Mouse (Mus musculus): Measurements from ENCODE around the gene Taar7f. TPM values are rescaled to one million over a fixed set of nuclear protein-coding genes. Genes with fewer than 3 reads are reported as not detected.
"Not testable (repeated sequence)": the region's sequence is repeated elsewhere in the genome, so short reads cannot be mapped to it uniquely, and the experiment has no call there.

The Taar7f gene
- not detected in 2 replicates for polyA plus RNA-seq (2015; fragmentation: Nextera tagmentation; extraction: Ambion mirVana)

- Histone ChIP-seq H3K27me3 (replicated peaks) (no peaks in the 10 kb centered on the region), H3K36me3 (replicated peaks) (no peaks in the 10 kb centered on the region), H3K9me3 (no peaks in the 10 kb centered on the region), H3K9ac (no peak within 1 kb of the TSS), H3K4me3 (no peak within 1 kb of the TSS), H3K27ac (no peak within 1 kb of the TSS), H3K4me2 (no peak within 1 kb of the TSS), H3K4me1 (no peaks in the 10 kb centered on the region)
- no peak for ATAC-seq (replicated peaks)
Measured at GRCm38 (mm10) chr10:24049210-24049609, at the start of gene Taar7f. TSS of gene Taar7f (plus strand) at chr10:24049510.

- Histone ChIP-seq H3K4me2 (no peak within 1 kb of the TSS), H3K4me3 (no peak within 1 kb of the TSS), H3K27ac (no peak within 1 kb of the TSS), H3K36me3 (replicated peaks) (no peaks in the 10 kb centered on the region), H3K9me3 (no peaks in the 10 kb centered on the region), H3K4me1 (no peaks in the 10 kb centered on the region), H3K9ac (no peak within 1 kb of the TSS), H3K27me3 (replicated peaks) (no peaks in the 10 kb centered on the region)
- ATAC-seq (replicated peaks): no peak
- WGBS: 86% methylated on average over 1 of the region's 1 CpGs
Measured at GRCm38 (mm10) chr10:23999639-24000038, 49.7 kb upstream of the Taar7f start, which contains the start of gene Taar7b. TSS of gene Taar7b (plus strand) at chr10:23999939.

GRCm38 (mm10) chr10:24006442-24006841, 42.9 kb upstream of the Taar7f start:
- H3K27me3 ChIP-seq (replicated peaks): no peaks in the 10 kb centered on the region
- no peak overlapping the region for H3K4me2 ChIP-seq
- no peaks in the 10 kb centered on the region for H3K36me3 ChIP-seq (replicated peaks)
- H3K9ac ChIP-seq: no peak overlapping the region
- no peak overlapping the region for H3K27ac ChIP-seq
- H3K4me3 ChIP-seq: no peak overlapping the region
- no peaks in the 10 kb centered on the region for H3K9me3 ChIP-seq
- H3K4me1 ChIP-seq: no peaks in the 10 kb centered on the region
- no peak for ATAC-seq (replicated peaks)
- WGBS: 80% methylated on average over 1 of the region's 1 CpGs

GRCm38 (mm10) chr10:24007034-24007433, 42.3 kb upstream of the Taar7f start:
- H3K4me3 ChIP-seq: no peak overlapping the region
- no peak overlapping the region for H3K27ac ChIP-seq
- H3K36me3 ChIP-seq (replicated peaks): no peaks in the 10 kb centered on the region
- H3K4me1 ChIP-seq: no peaks in the 10 kb centered on the region
- 59% methylated on average over 2 of the region's 2 CpGs for WGBS
- no peak overlapping the region for H3K9ac ChIP-seq
- no peak overlapping the region for H3K4me2 ChIP-seq
- no peaks in the 10 kb centered on the region for H3K9me3 ChIP-seq
- ATAC-seq (replicated peaks): no peak
- H3K27me3 ChIP-seq (replicated peaks): no peaks in the 10 kb centered on the region

GRCm38 (mm10) chr10:24008143-24008542, 41.2 kb upstream of the Taar7f start:
- H3K9me3 ChIP-seq: no peaks in the 10 kb centered on the region
- H3K36me3 ChIP-seq (replicated peaks): no peaks in the 10 kb centered on the region
- no peak overlapping the region for H3K9ac ChIP-seq
- H3K4me1 ChIP-seq: no peaks in the 10 kb centered on the region
- H3K4me2 ChIP-seq: no peak overlapping the region
- H3K4me3 ChIP-seq: no peak overlapping the region
- no peaks in the 10 kb centered on the region for H3K27me3 ChIP-seq (replicated peaks)
- WGBS: 90% methylated on average over 1 of the region's 1 CpGs
- no peak for ATAC-seq (replicated peaks)
- no peak overlapping the region for H3K27ac ChIP-seq

GRCm38 (mm10) chr10:24026922-24027321, 22.4 kb upstream of the Taar7f start, which contains the start of gene Taar7d:
TSS of gene Taar7d (plus strand) at chr10:24027222.
- Histone ChIP-seq H3K9ac (no peak within 1 kb of the TSS), H3K9me3 (no peaks in the 10 kb centered on the region), H3K4me3 (no peak within 1 kb of the TSS), H3K36me3 (replicated peaks) (no peaks in the 10 kb centered on the region), H3K4me1 (no peaks in the 10 kb centered on the region), H3K27me3 (replicated peaks) (no peaks in the 10 kb centered on the region), H3K27ac (no peak within 1 kb of the TSS), H3K4me2 (no peak within 1 kb of the TSS)
- no peak for ATAC-seq (replicated peaks)

GRCm38 (mm10) chr10:24031347-24031746, 18.0 kb upstream of the Taar7f start:
- Histone ChIP-seq H3K27me3 (replicated peaks) (no peaks in the 10 kb centered on the region), H3K9ac (no peak overlapping the region), H3K4me1 (no peaks in the 10 kb centered on the region), H3K9me3 (no peaks in the 10 kb centered on the region), H3K4me3 (no peak overlapping the region), H3K36me3 (replicated peaks) (no peaks in the 10 kb centered on the region), H3K27ac (no peak overlapping the region), H3K4me2 (no peak overlapping the region)
- ATAC-seq (replicated peaks): no peak

GRCm38 (mm10) chr10:24037314-24037713, 12.0 kb upstream of the Taar7f start, which contains the start of gene Taar7e:
TSS of gene Taar7e (plus strand) at chr10:24037614.
- WGBS: 90% methylated on average over 2 of the region's 2 CpGs
- Histone ChIP-seq H3K4me1 (no peaks in the 10 kb centered on the region), H3K4me3 (no peak within 1 kb of the TSS), H3K36me3 (replicated peaks) (no peaks in the 10 kb centered on the region), H3K9ac (no peak within 1 kb of the TSS), H3K27me3 (replicated peaks) (no peaks in the 10 kb centered on the region), H3K4me2 (no peak within 1 kb of the TSS), H3K9me3 (no peaks in the 10 kb centered on the region), H3K27ac (no peak within 1 kb of the TSS)
- ATAC-seq (replicated peaks): no peak

- no peak for ATAC-seq (replicated peaks)
- no peaks in the 10 kb centered on the region for H3K9me3 ChIP-seq
- H3K4me2 ChIP-seq: no peak overlapping the region
- no peak overlapping the region for H3K9ac ChIP-seq
- H3K36me3 ChIP-seq (replicated peaks): no peaks in the 10 kb centered on the region
- H3K27me3 ChIP-seq (replicated peaks): no peaks in the 10 kb centered on the region
- H3K4me1 ChIP-seq: no peaks in the 10 kb centered on the region
- WGBS: 75% methylated on average over 2 of the region's 2 CpGs
- no peak overlapping the region for H3K4me3 ChIP-seq
- H3K27ac ChIP-seq: no peak overlapping the region
Measured at GRCm38 (mm10) chr10:24040120-24040869, 9.0 kb upstream of the Taar7f start.

- Histone ChIP-seq H3K27me3 (replicated peaks) (no peaks in the 10 kb centered on the region), H3K4me2 (no peak overlapping the region), H3K4me1 (no peaks in the 10 kb centered on the region), H3K9ac (no peak overlapping the region), H3K36me3 (replicated peaks) (no peaks in the 10 kb centered on the region), H3K27ac (no peak overlapping the region), H3K4me3 (no peak overlapping the region), H3K9me3 (no peaks in the 10 kb centered on the region)
- 69% methylated on average over 5 of the region's 5 CpGs for WGBS
- ATAC-seq (replicated peaks): no peak
Measured at GRCm38 (mm10) chr10:24052039-24052438, 2.7 kb downstream of the Taar7f start.

- no peak overlapping the region for H3K4me3 ChIP-seq
- no peaks in the 10 kb centered on the region for H3K27me3 ChIP-seq (replicated peaks)
- no peak overlapping the region for H3K9ac ChIP-seq
- H3K4me2 ChIP-seq: no peak overlapping the region
- H3K9me3 ChIP-seq: no peaks in the 10 kb centered on the region
- 85% methylated on average over 3 of the region's 3 CpGs for WGBS
- no peaks in the 10 kb centered on the region for H3K36me3 ChIP-seq (replicated peaks)
- no peak for ATAC-seq (replicated peaks)
- H3K27ac ChIP-seq: no peak overlapping the region
- H3K4me1 ChIP-seq: no peaks in the 10 kb centered on the region
Measured at GRCm38 (mm10) chr10:24058986-24059385, 9.7 kb downstream of the Taar7f start.

- not testable (repeated sequence) for H3K27ac ChIP-seq; H3K4me2 ChIP-seq; H3K36me3 ChIP-seq (replicated peaks); H3K27me3 ChIP-seq (replicated peaks); H3K9me3 ChIP-seq; H3K4me1 ChIP-seq; ATAC-seq (replicated peaks); H3K9ac ChIP-seq; H3K4me3 ChIP-seq
- WGBS: 50% methylated on average over 2 of the region's 2 CpGs
Measured at GRCm38 (mm10) chr10:24074751-24075150, 25.4 kb downstream of the Taar7f start.

GRCm38 (mm10) chr10:24076200-24076599, 26.9 kb downstream of the Taar7f start, which contains the start of gene Taar8a:
TSS of gene Taar8a (plus strand) at chr10:24076500.
- H3K4me3 ChIP-seq; H3K27ac ChIP-seq; H3K4me1 ChIP-seq; H3K4me2 ChIP-seq; H3K36me3 ChIP-seq (replicated peaks); H3K9ac ChIP-seq; ATAC-seq (replicated peaks); H3K27me3 ChIP-seq (replicated peaks); H3K9me3 ChIP-seq: not testable (repeated sequence)
- WGBS: 79% methylated on average over 2 of the region's 4 CpGs

Measured in midbrain, embryonic 15.5 days (tissue).